Mouse (Mus musculus): ENCODE results near the gene Lcn12.

DNA sequence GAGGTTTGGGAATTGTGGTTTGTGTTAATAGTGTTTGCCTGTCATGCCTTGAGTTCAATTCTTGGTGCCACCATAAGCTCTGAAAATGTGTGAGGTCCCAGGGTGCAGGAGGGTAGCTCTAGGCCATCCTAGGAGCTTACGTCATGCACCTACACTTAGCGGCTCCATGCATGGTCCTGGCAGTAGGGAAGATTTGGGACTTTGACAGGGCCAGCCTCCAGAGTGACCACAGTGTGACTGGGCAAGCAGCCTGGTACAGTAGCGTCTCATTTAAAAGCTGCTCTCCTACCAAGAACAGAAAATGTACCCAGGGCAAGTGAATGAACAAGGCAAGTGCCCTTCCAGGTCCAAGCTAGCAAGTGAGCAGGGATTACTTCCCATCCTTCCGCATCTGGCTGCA is 12.1 kb upstream of the Lcn12 start:
- TF ChIP-seq MAX (IDR thresholded peaks at IDR 0.05; ENCODE audit: low read depth), result no peak
- no peak for TF ChIP-seq POLR2A (IDR thresholded peaks at IDR 0.05; ENCODE audit: insufficient read length, low read depth)
- no peak for TF ChIP-seq CEBPB (IDR thresholded peaks at IDR 0.05; ENCODE audit: insufficient read depth, poor library complexity, severe bottlenecking)
- TF ChIP-seq E2F4 (IDR thresholded peaks at IDR 0.05; ENCODE audit: insufficient read depth), result no peak
- TF ChIP-seq SRF (IDR thresholded peaks at IDR 0.05; ENCODE audit: control insufficient read depth, insufficient read length, low read depth), result no peak
- TF ChIP-seq TCF12 (IDR thresholded peaks at IDR 0.05; ENCODE audit: insufficient read depth, poor library complexity, severe bottlenecking), result no peak
- TF ChIP-seq MYOG (IDR thresholded peaks at IDR 0.05; ENCODE audit: control insufficient read depth in 1 of 3, insufficient read depth in 1 of 3, insufficient read length in 2 of 3, low read depth in 2 of 3), result no peak
- no peak for TF ChIP-seq MYOD1 (IDR thresholded peaks at IDR 0.05; ENCODE audit: control insufficient read depth in 1 of 3, insufficient read length in 2 of 3, low read depth in 2 of 3)
- no peak for TF ChIP-seq POLR2AphosphoS2 (IDR thresholded peaks at IDR 0.05; ENCODE audit: insufficient read length, low read depth)
- TF ChIP-seq USF1 (IDR thresholded peaks at IDR 0.05; ENCODE audit: low read depth), result no peak
- no peak for TF ChIP-seq REST (IDR thresholded peaks at IDR 0.05; ENCODE audit: insufficient read depth, insufficient read length)
- no peak for TF ChIP-seq TCF3 (IDR thresholded peaks at IDR 0.05; ENCODE audit: insufficient read length, low read depth)

Data from myocyte (in vitro differentiated cells).